Mouse (Mus musculus): ENCODE results near the gene Thsd7b. TPM values are rescaled to one million over a fixed set of nuclear protein-coding genes. Genes with fewer than 3 reads are reported as not detected.

Gene Thsd7b
- 0.05 and 0.20 TPM in 2 replicates for polyA plus RNA-seq (2012; rRNA removed)

DNA sequence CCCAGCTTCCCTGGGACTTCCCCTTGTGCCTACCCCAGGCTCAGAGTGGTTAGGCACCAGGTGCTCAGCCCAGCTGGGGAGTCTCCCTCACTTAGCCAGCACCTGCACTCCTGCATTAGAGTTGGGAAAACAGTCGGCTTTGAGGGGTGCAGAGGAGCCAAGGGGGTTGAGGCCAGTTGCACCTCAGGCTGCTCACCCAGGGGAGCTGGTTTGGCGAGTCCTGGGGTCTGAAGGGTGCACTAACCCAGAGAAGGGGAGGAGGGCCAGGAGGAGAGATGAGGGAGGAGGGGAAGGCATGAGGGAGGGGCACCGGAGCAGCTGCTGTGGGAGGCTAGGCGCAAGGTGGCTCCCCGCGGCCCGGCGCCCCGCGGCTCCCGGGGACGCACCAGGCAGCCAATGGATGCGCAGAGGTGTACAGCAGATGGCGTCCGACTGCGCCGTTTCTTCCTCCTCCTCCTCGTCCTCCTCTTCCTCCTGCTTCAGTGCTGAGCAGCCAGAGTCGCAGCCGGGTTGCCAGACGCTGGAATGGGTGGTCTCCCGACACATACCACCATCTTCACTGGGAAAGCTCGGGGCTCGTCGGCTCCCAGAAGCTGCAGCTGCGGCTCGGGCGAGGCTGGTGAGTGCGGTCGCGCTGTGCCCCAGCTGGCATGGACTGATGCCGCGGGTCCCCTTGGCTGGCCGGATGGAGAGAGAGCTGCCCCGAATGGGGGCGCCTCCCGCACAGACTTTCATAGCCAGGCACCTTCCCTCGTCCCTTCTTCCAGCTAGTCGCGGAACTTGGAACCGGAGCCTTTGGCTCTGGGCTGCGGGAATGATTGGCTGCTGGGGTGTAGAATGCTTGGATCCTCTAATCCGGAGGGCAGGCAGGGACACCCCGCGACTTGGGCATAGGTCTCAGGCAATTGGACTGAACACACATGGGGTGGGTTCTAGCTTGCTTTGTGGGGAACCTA, at the start of gene Thsd7b:
TSS of gene Thsd7b (plus strand) at position 321 of the 956 bp plus-strand sequence.
- 5% methylated on average over 45 of the region's 45 CpGs for WGBS
- no peak for TF ChIP-seq CTCF (IDR thresholded peaks at IDR 0.05; ENCODE audit: extremely low read depth, insufficient read length, insufficient replicate concordance, low read depth, low read length)
- no peak for TF ChIP-seq POLR2A (IDR thresholded peaks at IDR 0.05; ENCODE audit: low read depth, low read length)
- no peaks in the 10 kb centered on the region for H3K4me1 ChIP-seq (ENCODE audit: control insufficient read depth, insufficient read depth, insufficient read length, low read length)
- H3K27me3 ChIP-seq (ENCODE audit: control insufficient read depth, insufficient read depth, low read length) = no peaks in the 10 kb centered on the region
- H3K27ac ChIP-seq (ENCODE audit: insufficient read depth, low read depth, low read length) = no peak within 1 kb of the TSS
- H3K36me3 ChIP-seq (ENCODE audit: control insufficient read depth, insufficient read depth, low read length) = no peaks in the 10 kb centered on the region
- H3K4me3 ChIP-seq (ENCODE audit: low read depth, low read length) = 0 out of 2 replicates have a peak within 1 kb of the TSS, but pooled peaks have one; percentile 19

- 35% methylated on average over 3 of the region's 3 CpGs for WGBS
- TF ChIP-seq CTCF (IDR thresholded peaks at IDR 0.05; ENCODE audit: extremely low read depth, insufficient read length, insufficient replicate concordance, low read depth, low read length) (no peak), POLR2A (IDR thresholded peaks at IDR 0.05; ENCODE audit: low read depth, low read length) (no peak)
Observed at GRCm38 (mm10) chr1:129244292-129244691, 28.8 kb upstream of the Thsd7b start.

DNA sequence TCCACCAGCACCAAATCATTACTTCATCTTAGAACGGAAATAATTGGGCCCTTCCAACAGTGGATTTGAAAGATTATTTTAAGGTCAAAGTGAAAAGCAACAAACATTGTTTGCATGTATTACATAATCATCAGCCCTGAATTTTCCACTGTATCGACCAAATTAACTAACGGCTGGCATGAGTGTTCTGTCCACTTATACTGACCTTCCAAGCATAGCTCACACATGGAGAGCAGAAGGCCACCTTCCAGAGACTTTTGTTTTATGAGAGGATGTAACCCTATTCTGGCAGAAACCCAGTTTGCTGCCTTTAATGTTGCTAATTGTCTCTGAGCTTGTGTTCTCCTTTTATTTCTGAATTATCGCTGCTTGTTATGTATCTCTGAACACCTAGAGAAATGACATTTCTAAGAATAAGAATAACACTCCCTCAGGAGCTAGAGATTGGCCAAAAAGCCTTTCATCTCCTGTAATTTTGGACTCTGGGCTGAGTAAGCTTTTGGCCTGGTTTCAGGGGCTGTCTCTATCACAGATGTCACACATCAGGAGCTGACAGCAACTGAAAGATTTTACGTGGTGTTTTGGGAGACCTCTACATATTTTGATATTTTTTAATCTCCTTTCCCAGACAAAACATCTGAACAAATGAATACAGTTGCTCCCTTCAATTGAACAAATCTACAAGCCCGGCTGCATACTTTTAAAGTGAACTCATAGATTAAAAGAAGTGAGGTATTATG, 22.2 kb upstream of the Thsd7b start:
- Histone ChIP-seq H3K27me3 (ENCODE audit: control insufficient read depth, insufficient read depth, low read length) (no peaks in the 10 kb centered on the region), H3K4me1 (ENCODE audit: control insufficient read depth, insufficient read depth, insufficient read length, low read length) (no peaks in the 10 kb centered on the region), H3K27ac (ENCODE audit: insufficient read depth, low read depth, low read length) (no peak overlapping the region), H3K36me3 (ENCODE audit: control insufficient read depth, insufficient read depth, low read length) (no peaks in the 10 kb centered on the region), H3K4me3 (ENCODE audit: low read depth, low read length) (no peak overlapping the region)
- TF ChIP-seq CTCF (IDR thresholded peaks at IDR 0.05; ENCODE audit: extremely low read depth, insufficient read length, insufficient replicate concordance, low read depth, low read length) (no peak), POLR2A (IDR thresholded peaks at IDR 0.05; ENCODE audit: low read depth, low read length) (no peak)
- 74% methylated on average over 6 of the region's 6 CpGs for WGBS

More at GRCm38 (mm10) chr1:129244292-129244691, 28.8 kb upstream of the Thsd7b start:
- Histone ChIP-seq H3K27ac (ENCODE audit: insufficient read depth, low read depth, low read length) (no peak overlapping the region), H3K36me3 (ENCODE audit: control insufficient read depth, insufficient read depth, low read length) (no peaks in the 10 kb centered on the region), H3K4me1 (ENCODE audit: control insufficient read depth, insufficient read depth, insufficient read length, low read length) (no peaks in the 10 kb centered on the region), H3K27me3 (ENCODE audit: control insufficient read depth, insufficient read depth, low read length) (no peaks in the 10 kb centered on the region), H3K4me3 (ENCODE audit: low read depth, low read length) (no peak overlapping the region)

GRCm38 (mm10) chr1:129266684-129267083, 6.4 kb upstream of the Thsd7b start:
- Histone ChIP-seq H3K36me3 (ENCODE audit: control insufficient read depth, insufficient read depth, low read length) (no peaks in the 10 kb centered on the region), H3K4me1 (ENCODE audit: control insufficient read depth, insufficient read depth, insufficient read length, low read length) (no peaks in the 10 kb centered on the region), H3K4me3 (ENCODE audit: low read depth, low read length) (no peak overlapping the region), H3K27ac (ENCODE audit: insufficient read depth, low read depth, low read length) (no peak overlapping the region), H3K27me3 (ENCODE audit: control insufficient read depth, insufficient read depth, low read length) (no peaks in the 10 kb centered on the region)
- no peak for TF ChIP-seq CTCF (IDR thresholded peaks at IDR 0.05; ENCODE audit: extremely low read depth, insufficient read length, insufficient replicate concordance, low read depth, low read length)
- 79% methylated on average over 3 of the region's 3 CpGs for WGBS

GRCm38 (mm10) chr1:129304173-129304572, 31.1 kb downstream of the Thsd7b start:
- Histone ChIP-seq H3K27me3 (ENCODE audit: control insufficient read depth, insufficient read depth, low read length) (no peaks in the 10 kb centered on the region), H3K36me3 (ENCODE audit: control insufficient read depth, insufficient read depth, low read length) (no peaks in the 10 kb centered on the region), H3K4me3 (ENCODE audit: low read depth, low read length) (no peak overlapping the region), H3K4me1 (ENCODE audit: control insufficient read depth, insufficient read depth, insufficient read length, low read length) (no peaks in the 10 kb centered on the region), H3K27ac (ENCODE audit: insufficient read depth, low read depth, low read length) (no peak overlapping the region)
- TF ChIP-seq CTCF (IDR thresholded peaks at IDR 0.05; ENCODE audit: extremely low read depth, insufficient read length, insufficient replicate concordance, low read depth, low read length) (no peak), POLR2A (IDR thresholded peaks at IDR 0.05; ENCODE audit: low read depth, low read length) (no peak)
- 68% methylated on average over 1 of the region's 1 CpGs for WGBS

- Histone ChIP-seq H3K27me3 (ENCODE audit: control insufficient read depth, insufficient read depth, low read length) (no peaks in the 10 kb centered on the region), H3K36me3 (ENCODE audit: control insufficient read depth, insufficient read depth, low read length) (no peaks in the 10 kb centered on the region), H3K4me3 (ENCODE audit: low read depth, low read length) (no peak overlapping the region), H3K4me1 (ENCODE audit: control insufficient read depth, insufficient read depth, insufficient read length, low read length) (no peaks in the 10 kb centered on the region), H3K27ac (ENCODE audit: insufficient read depth, low read depth, low read length) (no peak overlapping the region)
- no peak for TF ChIP-seq CTCF (IDR thresholded peaks at IDR 0.05; ENCODE audit: extremely low read depth, insufficient read length, insufficient replicate concordance, low read depth, low read length)
- TF ChIP-seq POLR2A (IDR thresholded peaks at IDR 0.05; ENCODE audit: low read depth, low read length) = no peak
- 69% methylated on average over 6 of the region's 6 CpGs for WGBS
Observed at GRCm38 (mm10) chr1:129324388-129324787, 51.3 kb downstream of the Thsd7b start.

- TF ChIP-seq POLR2A (IDR thresholded peaks at IDR 0.05; ENCODE audit: low read depth, low read length) = no peak
- TF ChIP-seq CTCF (IDR thresholded peaks at IDR 0.05; ENCODE audit: extremely low read depth, insufficient read length, insufficient replicate concordance, low read depth, low read length) = no peak
Observed at GRCm38 (mm10) chr1:129324798-129325197, 51.7 kb downstream of the Thsd7b start.

More at GRCm38 (mm10) chr1:129324798-129325197, 51.7 kb downstream of the Thsd7b start:
- Histone ChIP-seq H3K4me3 (ENCODE audit: low read depth, low read length) (no peak overlapping the region), H3K27me3 (ENCODE audit: control insufficient read depth, insufficient read depth, low read length) (no peaks in the 10 kb centered on the region), H3K4me1 (ENCODE audit: control insufficient read depth, insufficient read depth, insufficient read length, low read length) (no peaks in the 10 kb centered on the region), H3K36me3 (ENCODE audit: control insufficient read depth, insufficient read depth, low read length) (no peaks in the 10 kb centered on the region), H3K27ac (ENCODE audit: insufficient read depth, low read depth, low read length) (no peak overlapping the region)
- WGBS = 80% methylated on average over 2 of the region's 2 CpGs

All from small intestine, adult 2 months (tissue).